Comparison of ENCODE assay signal across 8 mouse cellular contexts in genomic region chr9:78588411-78589033, GRCm38 (mm10). TPM values are rescaled to one million over a fixed set of nuclear protein-coding genes. Genes with fewer than 3 reads are reported as not detected.
DNase-seq lines count a peak whose midpoint lies in the region; ATAC-seq lines count a peak whose summit lies in the region.

No protein-coding gene starts in this region.

- H3K4me1 ChIP-seq in kidney, embryonic 16.5 days (ENCODE audit: insufficient read depth, low read length): 0 out of 2 replicates have a peak, but pooled peaks cover 3% of the 10 kb centered on the region

- ATAC-seq in common myeloid progenitor, adult 5-6 weeks (replicated peaks; ENCODE audit: low read depth, poor library complexity, severe bottlenecking): peak; percentile 61
- ATAC-seq in kidney, embryonic 16.5 days (ENCODE audit: low FRiP score, low TSS enrichment): peak; percentile 68

- H3K27me3 ChIP-seq in kidney, embryonic 16.5 days (ENCODE audit: insufficient read depth, low read length): no peaks in the 10 kb centered on the region

- DNase-seq in right cerebral cortex, adult 18-20 months: peak; percentile 21
- DNase-seq in right cerebral cortex, postnatal 25 days: no peak
- DNase-seq in heart, adult 9 months (ENCODE audit: low spot score in 2 of 2): peak; percentile 51 to 71
- DNase-seq in lung, postnatal 14 days: peak; percentile 34
- peak; percentile 31 for DNase-seq in right cerebral cortex, postnatal 4 days
- no peak for DNase-seq in c-Kit-positive CD71-positive TER-119-positive erythroid progenitor cells, embryonic 14.5 days (ENCODE audit: low spot score)

- no peaks in the 10 kb centered on the region for H3K36me3 ChIP-seq in kidney, embryonic 16.5 days (ENCODE audit: insufficient read depth, low read length)

- H3K9ac ChIP-seq in kidney, embryonic 16.5 days (replicated peaks; ENCODE audit: low read length): peak overlapping the region; percentile 58

- H3K4me3 ChIP-seq in kidney, embryonic 16.5 days (ENCODE audit: low read length): peak overlapping the region; percentile 70

- WGBS in kidney, embryonic 16.5 days: 45% methylated on average over 10 of the region's 10 CpGs

- no peaks in the 10 kb centered on the region for H3K9me3 ChIP-seq in kidney, embryonic 16.5 days (ENCODE audit: low read length)

- H3K4me2 ChIP-seq in kidney, embryonic 16.5 days (replicated peaks; ENCODE audit: low read depth, low read length): peak overlapping the region; percentile 70

- peak overlapping the region; percentile 54 for H3K27ac ChIP-seq in kidney, embryonic 16.5 days (ENCODE audit: low read length)

RNA-seq across cellular contexts. Expression of gene Slc17a5, which starts 0.7 kb away (rescaled TPM):
- total RNA-seq in common myeloid progenitor, adult 5-6 weeks (2017): 5.9 and 8.7 TPM in 2 replicates
- 18.9 and 19.1 TPM in 2 replicates for polyA plus RNA-seq in kidney, embryonic 16.5 days (2015; fragmentation: Nextera tagmentation; extraction: Ambion mirVana)

RNA-seq across cellular contexts. Expression of gene Cd109, which starts 26.8 kb away (rescaled TPM):
- total RNA-seq in common myeloid progenitor, adult 5-6 weeks (2017): not detected in 2 replicates
- 6.1 and 6.9 TPM in 2 replicates for polyA plus RNA-seq in kidney, embryonic 16.5 days (2015; fragmentation: Nextera tagmentation; extraction: Ambion mirVana)

Comparison
In these comparisons a context has a peak if more than half of its experiments do, and no peak if none do; other contexts are left out.
1. DNase-seq: peak in right cerebral cortex, adult 18-20 months (single experiment), heart, adult 9 months (2 of 2), lung, postnatal 14 days (single experiment) and right cerebral cortex, postnatal 4 days (single experiment); none in right cerebral cortex, postnatal 25 days (single experiment) and c-Kit-positive CD71-positive TER-119-positive erythroid progenitor cells, embryonic 14.5 days (single experiment).